Mouse (Mus musculus) small intestine, adult 2 months (tissue): ENCODE results near the gene D430041D05Rik.

Experiments
- CTCF ChIP-seq: fragments of 200-500 bp; IDR thresholded peaks from 2 replicates; pipeline ENCODE4 v1.5.1; 2012; ENCODE audit warnings: low read depth, mild to moderate bottlenecking, control low read depth, inconsistent platforms, low read length, moderate library complexity, mixed read lengths; ENCODE audit not compliant: insufficient replicate concordance, insufficient read length; ENCODE audit errors: extremely low read depth
- POLR2A ChIP-seq: fragments of 200-500 bp; IDR thresholded peaks from 2 replicates; pipeline ENCODE4 v1.6.1; 2012; ENCODE audit warnings: low read depth, mild to moderate bottlenecking, control low read depth, inconsistent platforms, low read length, moderate library complexity

GRCm38 (mm10) chr2:104332707-104333106 is 78.1 kb downstream of the D430041D05Rik start:
- no peak for TF ChIP-seq CTCF
- no peak for TF ChIP-seq POLR2A
